Mouse (Mus musculus): ENCODE data around the gene Zfp277.

The Zfp277 gene

GRCm38 (mm10) chr12:40378621-40379537, 66.8 kb downstream of the Zfp277 start:
- no peak for DNase-seq (ENCODE audit: low spot score)

- no peak for DNase-seq (ENCODE audit: low spot score)
Measured at GRCm38 (mm10) chr12:40351879-40352278, 93.8 kb downstream of the Zfp277 start.

- DNase-seq (ENCODE audit: low spot score) = no peak
Measured at GRCm38 (mm10) chr12:40348251-40348650, 97.5 kb downstream of the Zfp277 start.

GRCm38 (mm10) chr12:40347060-40347698, 98.5 kb downstream of the Zfp277 start:
- DNase-seq (ENCODE audit: low spot score) = no peak

GRCm38 (mm10) chr12:40341443-40341842, 104.3 kb downstream of the Zfp277 start:
- DNase-seq (ENCODE audit: low spot score) = peak; percentile 21

- DNase-seq (ENCODE audit: low spot score) = no peak
Measured at GRCm38 (mm10) chr12:40335303-40335702, 110.4 kb downstream of the Zfp277 start.

- DNase-seq (ENCODE audit: low spot score) = no peak
Measured at GRCm38 (mm10) chr12:40331467-40331866, 114.2 kb downstream of the Zfp277 start.

GRCm38 (mm10) chr12:40327012-40327660, 118.6 kb downstream of the Zfp277 start:
- DNase-seq (ENCODE audit: low spot score) = no peak

- no peak for DNase-seq (ENCODE audit: low spot score)
Measured at GRCm38 (mm10) chr12:40325582-40325981, 120.1 kb downstream of the Zfp277 start.

- no peak for DNase-seq (ENCODE audit: low spot score)
Measured at GRCm38 (mm10) chr12:40324819-40325218, 120.9 kb downstream of the Zfp277 start.

GRCm38 (mm10) chr12:40315146-40315545, 130.6 kb downstream of the Zfp277 start:
- no peak for DNase-seq (ENCODE audit: low spot score)

GRCm38 (mm10) chr12:40303960-40304359, 141.7 kb downstream of the Zfp277 start:
- no peak for DNase-seq (ENCODE audit: low spot score)

GRCm38 (mm10) chr12:40298636-40299035, 147.1 kb downstream of the Zfp277 start:
- DNase-seq (ENCODE audit: low spot score) = no peak

GRCm38 (mm10) chr12:40286539-40286938, 159.2 kb downstream of the Zfp277 start:
- DNase-seq (ENCODE audit: low spot score) = no peak

GRCm38 (mm10) chr12:40280596-40281325, 164.9 kb downstream of the Zfp277 start:
- no peak for DNase-seq (ENCODE audit: low spot score)

GRCm38 (mm10) chr12:40277581-40277980, 168.1 kb downstream of the Zfp277 start:
- no peak for DNase-seq (ENCODE audit: low spot score)

GRCm38 (mm10) chr12:40274931-40275330, 170.8 kb downstream of the Zfp277 start:
- no peak for DNase-seq (ENCODE audit: low spot score)

GRCm38 (mm10) chr12:40273339-40273738, 172.4 kb downstream of the Zfp277 start:
- DNase-seq (ENCODE audit: low spot score) = no peak

GRCm38 (mm10) chr12:40272710-40273109, 173.0 kb downstream of the Zfp277 start:
- no peak for DNase-seq (ENCODE audit: low spot score)

- DNase-seq (ENCODE audit: low spot score) = no peak
Measured at GRCm38 (mm10) chr12:40268313-40268712, 177.4 kb downstream of the Zfp277 start.
